Mouse (Mus musculus) C2C12 (cell line): Measurements from ENCODE around the gene Skap1. TPM values are rescaled to one million over a fixed set of nuclear protein-coding genes. Genes with fewer than 3 reads are reported as not detected.

Experiments used
- H3K27me3 ChIP-seq: one replicate; pipeline ENCODE4 v1.6.1; 2011; ENCODE audit not compliant: control insufficient read depth, insufficient read depth, insufficient read length
- H3K36me3 ChIP-seq: one replicate; pipeline ENCODE4 v1.6.1; 2011; ENCODE audit not compliant: control insufficient read depth, insufficient read depth
- H3K4me3 ChIP-seq: one replicate; pipeline ENCODE4 v1.5.1; 2011; ENCODE audit warnings: mild to moderate bottlenecking, control low read depth; ENCODE audit not compliant: poor library complexity, insufficient read depth, severe bottlenecking
- H3K79me2 ChIP-seq: one replicate; pipeline ENCODE4 v1.6.1; 2011; ENCODE audit not compliant: control insufficient read depth, insufficient read depth
- H3K79me3 ChIP-seq: one replicate; pipeline ENCODE4 v1.6.1; 2011; ENCODE audit warnings: low read depth, control low read depth
- H3ac ChIP-seq: one replicate; pipeline ENCODE3; 2011; ENCODE audit warnings: low read depth; ENCODE audit not compliant: control insufficient read depth, insufficient read length
- CEBPB ChIP-seq: IDR thresholded peaks from one replicate; pipeline ENCODE4 v1.6.1; 2011; ENCODE audit warnings: low read depth, mild to moderate bottlenecking, control low read depth, moderate library complexity
- CTCF ChIP-seq: IDR thresholded peaks from one replicate; pipeline ENCODE4 v1.5.1; 2011; ENCODE audit not compliant: control insufficient read depth, insufficient read depth, insufficient read length
- FOSL1 ChIP-seq: IDR thresholded peaks from one replicate; pipeline ENCODE4 v1.8.0; 2011; ENCODE audit warnings: mild to moderate bottlenecking, low read length; ENCODE audit not compliant: poor library complexity, insufficient read depth, severe bottlenecking
- MAX ChIP-seq: IDR thresholded peaks from one replicate; pipeline ENCODE4 v1.6.1; 2011; ENCODE audit warnings: mild to moderate bottlenecking, control low read depth
- MYOD1 ChIP-seq: IDR thresholded peaks from one replicate; pipeline ENCODE4 v1.6.1; 2011; ENCODE audit warnings: low read depth; ENCODE audit not compliant: control insufficient read depth, insufficient read length
- MYOG ChIP-seq: IDR thresholded peaks from one replicate; pipeline ENCODE4 v1.6.1; 2011; ENCODE audit not compliant: control insufficient read depth, insufficient read length; ENCODE audit errors: extremely low read depth
- USF1 ChIP-seq: IDR thresholded peaks from one replicate; pipeline ENCODE4 v1.6.1; 2011; ENCODE audit warnings: low read depth, mild to moderate bottlenecking, control low read depth, moderate library complexity
- polyA plus RNA-seq: library from polyadenylated mRNA; unstranded; fragments of >200 nt; fragmentation: generic; extraction: Trizol; gene quantifications from one replicate; pipeline ENCODE4 v1.2.1, GENCODE M21; 2012; ENCODE audit warnings: missing spikeins

Skap1 gene
- polyA plus RNA-seq, 1 experiment = 0.04 TPM

DNA sequence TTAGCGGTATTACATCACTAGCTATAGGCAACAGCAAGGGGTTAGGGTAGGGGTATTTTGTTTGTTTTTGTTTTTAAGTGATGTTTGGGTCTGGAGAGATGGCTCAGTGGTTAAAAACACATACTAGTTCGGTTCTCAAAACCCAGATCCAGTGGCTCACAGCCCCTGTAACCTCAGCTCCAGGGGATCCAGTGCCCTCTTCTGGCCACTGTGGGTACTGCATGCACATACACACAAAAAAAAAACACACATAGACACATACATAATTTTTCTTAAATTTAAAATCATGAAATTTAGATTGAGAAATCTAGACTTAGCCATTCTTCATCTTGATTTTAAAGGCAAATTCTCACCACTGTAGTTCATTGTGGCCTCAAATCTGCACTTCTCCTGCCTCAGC lies 221.0 kb downstream of the Skap1 start:
- no peak overlapping the region for H3K4me3 ChIP-seq
- H3K36me3 ChIP-seq = no peaks in the 10 kb centered on the region
- H3K79me3 ChIP-seq = no peaks in the 10 kb centered on the region
- H3ac ChIP-seq = no peak overlapping the region
- no peaks in the 10 kb centered on the region for H3K79me2 ChIP-seq
- peaks cover 60% of the 10 kb centered on the region for H3K27me3 ChIP-seq
- no peak for TF ChIP-seq USF1
- TF ChIP-seq FOSL1 = no peak
- TF ChIP-seq MAX = no peak
- no peak for TF ChIP-seq CEBPB
- TF ChIP-seq MYOD1 = no peak
- no peak for TF ChIP-seq MYOG
- TF ChIP-seq CTCF = no peak

GRCm38 (mm10) chr11:96686713-96687280 lies 222.4 kb downstream of the Skap1 start:
- Histone ChIP-seq H3K27me3 (peaks cover 60% of the 10 kb centered on the region), H3ac (no peak overlapping the region), H3K36me3 (no peaks in the 10 kb centered on the region), H3K79me3 (no peaks in the 10 kb centered on the region), H3K79me2 (no peaks in the 10 kb centered on the region), H3K4me3 (no peak overlapping the region)
- TF ChIP-seq CTCF (no peak), MAX (no peak)

- H3ac ChIP-seq = no peak overlapping the region
- H3K36me3 ChIP-seq = no peaks in the 10 kb centered on the region
- no peaks in the 10 kb centered on the region for H3K79me2 ChIP-seq
- no peak overlapping the region for H3K4me3 ChIP-seq
- peaks cover 73% of the 10 kb centered on the region for H3K27me3 ChIP-seq
- TF ChIP-seq MAX (no peak), USF1 (no peak), CEBPB (no peak), FOSL1 (no peak), MYOG (no peak), CTCF (no peak), MYOD1 (no peak)
- H3K79me3 ChIP-seq = no peaks in the 10 kb centered on the region
These were observed 227.9 kb downstream of the Skap1 start for GRCm38 (mm10) chr11:96692250-96692649.

GRCm38 (mm10) chr11:96693360-96693759 lies 229.0 kb downstream of the Skap1 start:
- H3K79me3 ChIP-seq = no peaks in the 10 kb centered on the region
- no peaks in the 10 kb centered on the region for H3K79me2 ChIP-seq
- TF ChIP-seq CTCF = no peak
- TF ChIP-seq MAX = no peak
- no peak for TF ChIP-seq CEBPB
- TF ChIP-seq FOSL1 = no peak
- TF ChIP-seq MYOD1 = no peak
- TF ChIP-seq MYOG = no peak
- no peak for TF ChIP-seq USF1
- no peak overlapping the region for H3K4me3 ChIP-seq
- peaks cover 70% of the 10 kb centered on the region for H3K27me3 ChIP-seq
- no peak overlapping the region for H3ac ChIP-seq
- H3K36me3 ChIP-seq = no peaks in the 10 kb centered on the region

DNA sequence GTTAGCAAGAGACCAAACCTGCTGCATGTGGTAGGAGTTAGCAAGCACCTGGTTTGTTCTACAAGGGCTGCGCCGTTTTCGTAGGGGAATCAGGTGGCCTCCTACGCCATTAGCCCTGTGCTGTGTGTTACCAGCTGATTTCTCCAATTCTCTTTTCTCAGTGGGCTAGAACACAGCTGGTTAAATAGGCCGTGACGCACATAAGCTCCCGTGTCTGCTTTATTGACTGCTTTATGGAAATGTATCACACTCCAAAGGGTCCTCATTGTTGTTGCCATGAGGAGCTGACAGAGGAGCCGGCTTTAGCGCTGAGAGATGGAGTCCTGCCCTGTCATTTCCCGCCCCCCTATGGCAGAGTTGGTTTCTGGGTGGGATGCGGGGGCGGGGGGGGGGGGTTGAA lies 230.4 kb downstream of the Skap1 start:
- Histone ChIP-seq H3K4me3 (no peak overlapping the region), H3K79me3 (no peaks in the 10 kb centered on the region), H3K27me3 (peaks cover 79% of the 10 kb centered on the region), H3K79me2 (no peaks in the 10 kb centered on the region), H3K36me3 (no peaks in the 10 kb centered on the region), H3ac (no peak overlapping the region)
- TF ChIP-seq MYOG = no peak
- no peak for TF ChIP-seq MYOD1
- TF ChIP-seq MAX = no peak
- TF ChIP-seq FOSL1 = no peak
- no peak for TF ChIP-seq CTCF
- no peak for TF ChIP-seq USF1
- TF ChIP-seq CEBPB = no peak

GRCm38 (mm10) chr11:96696168-96696727 lies 231.9 kb downstream of the Skap1 start:
- Histone ChIP-seq H3K36me3 (no peaks in the 10 kb centered on the region), H3K27me3 (peaks cover 80% of the 10 kb centered on the region), H3K4me3 (no peak overlapping the region), H3K79me2 (no peaks in the 10 kb centered on the region), H3ac (no peak overlapping the region), H3K79me3 (no peaks in the 10 kb centered on the region)
- TF ChIP-seq FOSL1 (no peak), MAX (no peak), CTCF (no peak), MYOD1 (no peak), USF1 (no peak), MYOG (no peak), CEBPB (no peak)
